Mouse (Mus musculus) ZHBTc4 (cell line): ENCODE measurements around the gene Cldn13.

ENCODE experiments used
- DNase-seq: peaks from one replicate; pipeline ENCODE4 v3.0.0-alpha.2; 2011; ENCODE audit warnings: low read depth, low spot score

Gene Cldn13

GRCm38 (mm10) chr5:134934666-134935065, 19.3 kb upstream of the Cldn13 start:
- DNase-seq, result no peak

- peak; percentile 52 for DNase-seq
Observed at GRCm38 (mm10) chr5:134933686-134934085, 18.4 kb upstream of the Cldn13 start.

- peak; percentile 18 for DNase-seq
Observed at GRCm38 (mm10) chr5:134933281-134933680, 18.0 kb upstream of the Cldn13 start.

GRCm38 (mm10) chr5:134932903-134933276, 17.6 kb upstream of the Cldn13 start:
- peak; percentile 95 for DNase-seq

- peak; percentile 97 for DNase-seq
Observed at GRCm38 (mm10) chr5:134932179-134932902, 17.0 kb upstream of the Cldn13 start, which contains the start of gene Mettl27. TSS of gene Mettl27 (plus strand) at chr5:134932368.

- peak; percentile 53 for DNase-seq
Observed at GRCm38 (mm10) chr5:134929988-134930387, 14.7 kb upstream of the Cldn13 start.

- peak; percentile 83 for DNase-seq
Observed at GRCm38 (mm10) chr5:134926726-134927125, 11.4 kb upstream of the Cldn13 start.

- no peak for DNase-seq
Observed at GRCm38 (mm10) chr5:134923141-134923540, 7.8 kb upstream of the Cldn13 start.

GRCm38 (mm10) chr5:134921106-134921505, 5.8 kb upstream of the Cldn13 start:
- DNase-seq, result no peak

- no peak for DNase-seq
Observed at GRCm38 (mm10) chr5:134920106-134920687, 4.9 kb upstream of the Cldn13 start.

GRCm38 (mm10) chr5:134919097-134919496, 3.8 kb upstream of the Cldn13 start:
- DNase-seq, result no peak

- DNase-seq, result peak; percentile 97
Observed at GRCm38 (mm10) chr5:134918071-134918832, 2.9 kb upstream of the Cldn13 start.

GRCm38 (mm10) chr5:134914510-134914909, 816 bp downstream of the Cldn13 start:
- no peak for DNase-seq

GRCm38 (mm10) chr5:134913753-134914152, 1.6 kb downstream of the Cldn13 start:
- DNase-seq, result no peak

- no peak for DNase-seq
Observed at GRCm38 (mm10) chr5:134913352-134913751, 2.0 kb downstream of the Cldn13 start.

- no peak for DNase-seq
Observed at GRCm38 (mm10) chr5:134911901-134912300, 3.4 kb downstream of the Cldn13 start.

GRCm38 (mm10) chr5:134907135-134907534, 8.2 kb downstream of the Cldn13 start:
- DNase-seq, result peak; percentile 98

GRCm38 (mm10) chr5:134906633-134907032, 8.7 kb downstream of the Cldn13 start, which contains the start of gene Tmem270:
TSS of gene Tmem270 (minus strand) at chr5:134906733.
- no peak for DNase-seq

GRCm38 (mm10) chr5:134901644-134902027, 13.7 kb downstream of the Cldn13 start:
- DNase-seq, result no peak

GRCm38 (mm10) chr5:134901012-134901643, 14.2 kb downstream of the Cldn13 start:
- peak; percentile 61 for DNase-seq

- no peak for DNase-seq
Observed at GRCm38 (mm10) chr5:134897596-134897995, 17.7 kb downstream of the Cldn13 start.

GRCm38 (mm10) chr5:134896965-134897364, 18.4 kb downstream of the Cldn13 start:
- no peak for DNase-seq
